Mouse (Mus musculus) urinary bladder, postnatal 0 days (tissue): ENCODE results near the gene Gm4559. TPM values are rescaled to one million over a fixed set of nuclear protein-coding genes. Genes with fewer than 3 reads are reported as not detected.

Source experiments
- polyA plus RNA-seq: library from polyadenylated mRNA; unstranded; fragments of >200 nt; fragmentation: Nextera tagmentation; extraction: Ambion mirVana; gene quantifications from 2 replicates; pipeline ENCODE4 v1.2.1, GENCODE M21; 2015

Gene Gm4559
- not detected in 2 replicates for polyA plus RNA-seq

GRCm38 (mm10) chr7:142274263-142274662, at the start of gene Gm4559:
Gene Gm4559, minus strand, starts transcription at chr7:142274363.

GRCm38 (mm10) chr7:142303249-142303648, 29.1 kb upstream of the Gm4559 start, which contains the start of gene Krtap5-4:
Gene Krtap5-4, plus strand, starts transcription at chr7:142303549.

GRCm38 (mm10) chr7:142297018-142297417, 22.9 kb upstream of the Gm4559 start, which contains the start of gene Krtap5-1:
Gene Krtap5-1, minus strand, starts transcription at chr7:142297118.

GRCm38 (mm10) chr7:142258254-142258653, 15.9 kb downstream of the Gm4559 start, which contains the start of gene Gm2431:
Gene Gm2431, minus strand, starts transcription at chr7:142258354.

GRCm38 (mm10) chr7:142240978-142241377, 33.2 kb downstream of the Gm4559 start, which contains the start of gene Gm40460:
Gene Gm40460, minus strand, starts transcription at chr7:142241078.

GRCm38 (mm10) chr7:142229871-142230270, 44.3 kb downstream of the Gm4559 start, which contains the start of gene Krtap5-5:
Gene Krtap5-5, minus strand, starts transcription at chr7:142229971.

Other genes with a start within 250 kb of the Gm4559 start
- gene Mob2, start 213.3 kb downstream of the Gm4559 start, polyA plus RNA-seq, result 57.5 and 64.2 TPM in 2 replicates
- 3.4 and 6.9 TPM in 2 replicates for gene Dusp8, start 178.5 kb downstream of the Gm4559 start, polyA plus RNA-seq
- not detected in 2 replicates for gene Gm45618, start 153.6 kb downstream of the Gm4559 start, polyA plus RNA-seq
- gene Gm39115, start 138.3 kb downstream of the Gm4559 start, polyA plus RNA-seq, result not detected in 2 replicates
- gene Gm45337, start 129.8 kb downstream of the Gm4559 start, polyA plus RNA-seq, result not detected in 2 replicates
- not detected in 2 replicates for gene Gm29735, start 117.2 kb downstream of the Gm4559 start, polyA plus RNA-seq
- not detected in 2 replicates for gene Gm4553, start 108.6 kb downstream of the Gm4559 start, polyA plus RNA-seq
- not detected in 2 replicates for gene Krtap5-2, start 98.4 kb downstream of the Gm4559 start, polyA plus RNA-seq
- not detected in 2 replicates for gene Gm10153, start 84.0 kb downstream of the Gm4559 start, polyA plus RNA-seq
- not detected in 2 replicates for gene Krtap5-3, start 73.0 kb downstream of the Gm4559 start, polyA plus RNA-seq
- not detected in 2 replicates for gene Gm7579, start 62.5 kb downstream of the Gm4559 start, polyA plus RNA-seq
- gene Krtap5-5, start 44.4 kb downstream of the Gm4559 start, polyA plus RNA-seq, result not detected in 2 replicates
- not detected in 2 replicates for gene Gm40460, start 33.3 kb downstream of the Gm4559 start, polyA plus RNA-seq
- gene Gm2431, start 16.0 kb downstream of the Gm4559 start, polyA plus RNA-seq, result not detected in 2 replicates
- gene Krtap5-1, start 22.8 kb upstream of the Gm4559 start, polyA plus RNA-seq, result not detected in 2 replicates
- not detected in 2 replicates for gene Krtap5-4, start 29.2 kb upstream of the Gm4559 start, polyA plus RNA-seq
- 41.4 and 42.9 TPM in 2 replicates for gene Ifitm10, start 99.4 kb upstream of the Gm4559 start, polyA plus RNA-seq
- gene Gm49369, start 108.3 kb upstream of the Gm4559 start, polyA plus RNA-seq, result not detected in 2 replicates
- gene Ctsd, start 113.7 kb upstream of the Gm4559 start, polyA plus RNA-seq, result 581 and 830 TPM in 2 replicates
- 102 and 108 TPM in 2 replicates for gene Syt8, start 160.5 kb upstream of the Gm4559 start, polyA plus RNA-seq
- gene Tnni2, start 167.4 kb upstream of the Gm4559 start, polyA plus RNA-seq, result 12.2 and 17.3 TPM in 2 replicates
- 337 and 345 TPM in 2 replicates for gene Lsp1, start 186.4 kb upstream of the Gm4559 start, polyA plus RNA-seq
- 494 and 760 TPM in 2 replicates for gene Tnnt3, start 224.5 kb upstream of the Gm4559 start, polyA plus RNA-seq